Mouse (Mus musculus) neural tube, embryonic 11.5 days (tissue): ENCODE measurements around the gene 1700021F05Rik. TPM values are rescaled to one million over a fixed set of nuclear protein-coding genes. Genes with fewer than 3 reads are reported as not detected.
"Not testable (repeated sequence)": the region's sequence is repeated elsewhere in the genome, so short reads cannot be mapped to it uniquely, and the experiment has no call there.

ENCODE experiments used
- ATAC-seq: fragments of 200-750 bp; cut with Nextera tagmentation; 2 replicates; pipeline ENCODE4 v1.8.0; 2017; ENCODE audit warnings: moderate number of reproducible peaks, mild to moderate bottlenecking, moderate TSS enrichment, moderate library complexity; ENCODE audit not compliant: insufficient read depth, low FRiP score, low TSS enrichment
- DNase-seq: peaks from one replicate; pipeline ENCODE4 v3.0.0-alpha.2; 2015; ENCODE audit warnings: low spot score
- H3K27ac ChIP-seq: fragments of 300-500 bp; sonication (generic); 2 replicates; pipeline ENCODE4 v1.5.1; 2014; ENCODE audit warnings: low read depth, mild to moderate bottlenecking, low read length
- H3K27me3 ChIP-seq: fragments of 300-500 bp; sonication (generic); 2 replicates; pipeline ENCODE4 v1.6.1; 2014; ENCODE audit warnings: mild to moderate bottlenecking, low read length, mixed read lengths; ENCODE audit not compliant: control insufficient read depth, insufficient read depth
- H3K36me3 ChIP-seq: fragments of 300-500 bp; sonication (generic); 2 replicates; pipeline ENCODE4 v1.6.1; 2014; ENCODE audit warnings: mild to moderate bottlenecking, low read length, moderate library complexity, mixed read lengths; ENCODE audit not compliant: control insufficient read depth, insufficient read depth
- H3K4me1 ChIP-seq: fragments of 300-500 bp; sonication (generic); 2 replicates; pipeline ENCODE4 v1.6.1; 2014; ENCODE audit warnings: low read length, mixed read lengths; ENCODE audit not compliant: control insufficient read depth, insufficient read depth
- H3K4me2 ChIP-seq: fragments of 300-500 bp; sonication (generic); 2 replicates; pipeline ENCODE4 v1.6.1; 2014; ENCODE audit warnings: low read depth, mild to moderate bottlenecking, moderate library complexity
- H3K4me3 ChIP-seq: fragments of 300-500 bp; sonication (generic); 2 replicates; pipeline ENCODE4 v1.5.1; 2014; ENCODE audit warnings: low read depth, low read length
- H3K9ac ChIP-seq: fragments of 300-500 bp; sonication (generic); 2 replicates; pipeline ENCODE4 v1.6.1; 2014; ENCODE audit warnings: mild to moderate bottlenecking, low read length
- H3K9me3 ChIP-seq: fragments of 300-500 bp; sonication (generic); 2 replicates; pipeline ENCODE4 v1.6.1; 2016; ENCODE audit warnings: low read length; ENCODE audit not compliant: control insufficient read depth
- WGBS: fragments of 180-500 bp; shearing (Covaris S2); extraction: QIAGEN DNeasy Blood & Tissue Kit; methylation state at CpG from one replicate; pipeline ENCODE4 v1.1.7; 2014; 5-methylcytosine and 5-hydroxymethylcytosine counted together
- polyA plus RNA-seq: library from polyadenylated mRNA; unstranded; fragments of >200 nt; fragmentation: Nextera tagmentation; extraction: Ambion mirVana; gene quantifications from 2 replicates; pipeline ENCODE4 v1.2.1, GENCODE M21; 2014

Gene 1700021F05Rik
- polyA plus RNA-seq, 1 experiment from 2014 or later: 59.8 TPM

- H3K4me1 ChIP-seq, H3K9ac ChIP-seq, H3K36me3 ChIP-seq, H3K4me3 ChIP-seq, H3K9me3 ChIP-seq, DNase-seq, ATAC-seq, H3K27ac ChIP-seq, H3K4me2 ChIP-seq, H3K27me3 ChIP-seq: not testable (repeated sequence)
- WGBS: 95% methylated on average over 10 of the region's 10 CpGs
These were observed 16.9 kb downstream of the 1700021F05Rik start, which contains the start of gene Gm9803 for GRCm38 (mm10) chr10:43523931-43524330. Gene Gm9803 (plus strand): TSS chr10:43524084.

GRCm38 (mm10) chr10:43519977-43520376 lies 20.8 kb downstream of the 1700021F05Rik start:
- H3K4me3 ChIP-seq: no peak overlapping the region

DNA sequence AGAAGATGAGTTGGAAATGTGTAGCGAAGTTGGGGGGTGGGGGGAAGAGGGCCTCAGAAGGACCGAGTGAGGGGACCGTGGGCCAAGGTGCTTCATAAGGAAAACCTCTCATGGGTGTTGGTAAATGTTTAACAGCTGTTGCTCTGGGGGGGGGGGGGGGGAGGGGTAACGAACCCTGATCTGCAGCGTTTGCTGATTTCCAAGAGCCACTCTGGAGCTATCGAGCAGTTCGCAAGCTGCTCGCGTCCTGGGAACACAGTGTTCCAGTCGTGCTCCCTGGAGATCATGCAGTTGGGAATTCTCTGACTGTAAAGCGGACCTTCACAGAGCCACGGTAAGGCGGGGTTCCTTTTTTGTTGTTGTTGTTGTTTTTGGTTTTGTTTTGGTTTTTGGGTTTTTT lies 22.4 kb downstream of the 1700021F05Rik start:
- H3K4me3 ChIP-seq: no peak overlapping the region
- H3K4me2 ChIP-seq: no peak overlapping the region
- no peaks in the 10 kb centered on the region for H3K27me3 ChIP-seq
- H3K9ac ChIP-seq: no peak overlapping the region
- no peaks in the 10 kb centered on the region for H3K4me1 ChIP-seq
- ATAC-seq (no peak), DNase-seq (no peak)
- H3K36me3 ChIP-seq: no peaks in the 10 kb centered on the region
- 74% methylated on average over 12 of the region's 13 CpGs for WGBS
- no peaks in the 10 kb centered on the region for H3K9me3 ChIP-seq
- H3K27ac ChIP-seq: no peak overlapping the region

More at GRCm38 (mm10) chr10:43519977-43520376, 20.8 kb downstream of the 1700021F05Rik start:
- no peak for ATAC-seq
- no peak overlapping the region for H3K27ac ChIP-seq
- H3K36me3 ChIP-seq: no peaks in the 10 kb centered on the region
- H3K27me3 ChIP-seq: no peaks in the 10 kb centered on the region
- 98% methylated on average over 2 of the region's 2 CpGs for WGBS
- no peaks in the 10 kb centered on the region for H3K4me1 ChIP-seq
- no peak overlapping the region for H3K4me2 ChIP-seq
- H3K9me3 ChIP-seq: no peaks in the 10 kb centered on the region
- no peak for DNase-seq
- H3K9ac ChIP-seq: no peak overlapping the region

- no peak for ATAC-seq
- 78% methylated on average over 4 of the region's 4 CpGs for WGBS
These were observed 23.0 kb downstream of the 1700021F05Rik start for GRCm38 (mm10) chr10:43517836-43518235.

GRCm38 (mm10) chr10:43516992-43517660 lies 23.7 kb downstream of the 1700021F05Rik start:
- no peak for DNase-seq
- Histone ChIP-seq H3K9ac (no peak overlapping the region), H3K4me1 (no peaks in the 10 kb centered on the region), H3K9me3 (no peaks in the 10 kb centered on the region), H3K36me3 (peaks cover 2% of the 10 kb centered on the region; the same call in 1 of the 2 replicates), H3K27me3 (no peaks in the 10 kb centered on the region), H3K27ac (no peak overlapping the region), H3K4me3 (no peak overlapping the region), H3K4me2 (no peak overlapping the region)
- no peak for ATAC-seq
- WGBS: 72% methylated on average over 6 of the region's 6 CpGs

More at GRCm38 (mm10) chr10:43517836-43518235, 23.0 kb downstream of the 1700021F05Rik start:
- H3K27me3 ChIP-seq: no peaks in the 10 kb centered on the region
- no peak overlapping the region for H3K27ac ChIP-seq
- no peak overlapping the region for H3K9ac ChIP-seq
- H3K4me1 ChIP-seq: no peaks in the 10 kb centered on the region
- no peaks in the 10 kb centered on the region for H3K36me3 ChIP-seq
- no peak overlapping the region for H3K4me2 ChIP-seq
- no peak overlapping the region for H3K4me3 ChIP-seq
- H3K9me3 ChIP-seq: no peaks in the 10 kb centered on the region
- DNase-seq: no peak

- WGBS: 96% methylated on average over 10 of the region's 10 CpGs
- H3K4me1 ChIP-seq: no peaks in the 10 kb centered on the region
- no peaks in the 10 kb centered on the region for H3K9me3 ChIP-seq
- no peaks in the 10 kb centered on the region for H3K27me3 ChIP-seq
- H3K4me2 ChIP-seq: no peak overlapping the region
- DNase-seq (no peak), ATAC-seq (no peak)
- no peak overlapping the region for H3K27ac ChIP-seq
- peaks cover 12% of the 10 kb centered on the region for H3K36me3 ChIP-seq
- no peak overlapping the region for H3K4me3 ChIP-seq
- H3K9ac ChIP-seq: no peak overlapping the region
These were observed 27.8 kb downstream of the 1700021F05Rik start for GRCm38 (mm10) chr10:43512976-43513375.

- H3K9me3 ChIP-seq: no peaks in the 10 kb centered on the region
- no peaks in the 10 kb centered on the region for H3K4me1 ChIP-seq
- DNase-seq (no peak), ATAC-seq (no peak)
- H3K36me3 ChIP-seq: peaks cover 12% of the 10 kb centered on the region
- no peak overlapping the region for H3K4me2 ChIP-seq
- no peak overlapping the region for H3K27ac ChIP-seq
- H3K4me3 ChIP-seq: no peak overlapping the region
- WGBS: 95% methylated on average over 7 of the region's 7 CpGs
- no peak overlapping the region for H3K9ac ChIP-seq
- H3K27me3 ChIP-seq: no peaks in the 10 kb centered on the region
These were observed 31.6 kb downstream of the 1700021F05Rik start for GRCm38 (mm10) chr10:43509228-43509627.

- no peaks in the 10 kb centered on the region for H3K4me1 ChIP-seq
- DNase-seq: no peak
- H3K9ac ChIP-seq: no peak overlapping the region
- H3K27me3 ChIP-seq: no peaks in the 10 kb centered on the region
- peaks cover 13% of the 10 kb centered on the region for H3K36me3 ChIP-seq
- no peak overlapping the region for H3K27ac ChIP-seq
- 66% methylated on average over 4 of the region's 4 CpGs for WGBS
- no peaks in the 10 kb centered on the region for H3K9me3 ChIP-seq
- H3K4me2 ChIP-seq: no peak overlapping the region
- no peak for ATAC-seq
- H3K4me3 ChIP-seq: no peak overlapping the region
These were observed 33.7 kb downstream of the 1700021F05Rik start for GRCm38 (mm10) chr10:43507051-43507450.

- no peak overlapping the region for H3K4me2 ChIP-seq
- no peaks in the 10 kb centered on the region for H3K9me3 ChIP-seq
- H3K4me1 ChIP-seq: no peaks in the 10 kb centered on the region
- no peak for DNase-seq
- H3K4me3 ChIP-seq: no peak overlapping the region
- no peaks in the 10 kb centered on the region for H3K27me3 ChIP-seq
- no peak for ATAC-seq
- H3K27ac ChIP-seq: no peak overlapping the region
- 87% methylated on average over 1 of the region's 1 CpGs for WGBS
- no peak overlapping the region for H3K9ac ChIP-seq
- H3K36me3 ChIP-seq: peaks cover 2% of the 10 kb centered on the region
These were observed 36.5 kb downstream of the 1700021F05Rik start for GRCm38 (mm10) chr10:43504291-43504690.
